Mouse (Mus musculus) neural tube, embryonic 13.5 days (tissue): ENCODE results near the gene Dmxl2. TPM values are rescaled to one million over a fixed set of nuclear protein-coding genes. Genes with fewer than 3 reads are reported as not detected.

Experiments
- ATAC-seq: fragments of 200-750 bp; cut with Nextera tagmentation; 2 replicates; pipeline ENCODE4 v1.8.0; 2017; ENCODE audit warnings: low read depth, mild to moderate bottlenecking, moderate TSS enrichment, moderate library complexity
- H3K27ac ChIP-seq: fragments of 300-500 bp; sonication (generic); replicated peaks from 2 replicates; pipeline ENCODE4 v1.5.1; 2015; ENCODE audit warnings: moderate library complexity, mild to moderate bottlenecking, inconsistent platforms
- H3K27me3 ChIP-seq: fragments of 300-500 bp; sonication (generic); 2 replicates; pipeline ENCODE4 v1.6.1; 2015; ENCODE audit warnings: mild to moderate bottlenecking, inconsistent platforms
- H3K36me3 ChIP-seq: fragments of 300-500 bp; sonication (generic); 2 replicates; pipeline ENCODE4 v1.6.1; 2015; ENCODE audit warnings: mild to moderate bottlenecking, inconsistent platforms
- H3K4me1 ChIP-seq: fragments of 300-500 bp; sonication (generic); replicated peaks from 2 replicates; pipeline ENCODE4 v1.6.1; 2015; ENCODE audit warnings: inconsistent platforms
- H3K4me2 ChIP-seq: fragments of 300-500 bp; sonication (generic); 2 replicates; pipeline ENCODE4 v1.6.1; 2015; ENCODE audit warnings: inconsistent platforms, mild to moderate bottlenecking, moderate library complexity
- H3K4me3 ChIP-seq: fragments of 300-500 bp; sonication (generic); 2 replicates; pipeline ENCODE4 v1.5.1; 2015; ENCODE audit warnings: mild to moderate bottlenecking, inconsistent platforms
- H3K9ac ChIP-seq: fragments of 300-500 bp; sonication (generic); 2 replicates; pipeline ENCODE4 v1.6.1; 2015; ENCODE audit warnings: moderate library complexity, mild to moderate bottlenecking, inconsistent platforms
- H3K9me3 ChIP-seq: fragments of 300-500 bp; sonication (generic); 2 replicates; pipeline ENCODE4 v1.6.1; 2016; ENCODE audit warnings: inconsistent platforms
- WGBS: fragments of 180-500 bp; shearing (Covaris S2); methylation state at CpG from one replicate; pipeline ENCODE4 v1.1.7; 2015; 5-methylcytosine and 5-hydroxymethylcytosine counted together
- polyA plus RNA-seq: library from polyadenylated mRNA; unstranded; fragments of >200 nt; fragmentation: Nextera tagmentation; extraction: Ambion mirVana; gene quantifications from 2 replicates; pipeline ENCODE4 v1.2.1, GENCODE M21; 2015

Dmxl2 gene
- polyA plus RNA-seq, 1 experiment from 2014 or later: 43.7 TPM

DNA sequence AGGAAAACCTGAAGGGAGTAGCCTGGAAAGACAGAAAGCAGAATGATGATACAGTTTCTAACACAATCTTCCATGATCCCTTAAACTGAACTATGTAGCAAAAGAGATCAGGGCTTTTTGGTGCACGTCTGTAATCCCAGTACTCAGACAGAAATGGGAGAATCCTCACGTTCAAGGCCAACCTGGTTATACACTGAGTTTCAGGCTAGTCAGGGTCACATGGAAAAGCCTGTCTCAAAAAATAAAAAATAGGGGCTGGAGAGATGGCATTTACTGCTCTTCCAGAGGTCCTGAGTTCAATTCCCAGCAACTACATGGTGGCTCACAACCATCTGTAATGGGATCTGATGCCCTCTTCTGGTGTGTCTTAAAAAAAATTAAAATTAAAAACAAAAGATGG lies 11.0 kb downstream of the Dmxl2 start:
- Histone ChIP-seq H3K4me1 (no peaks in the 10 kb centered on the region), H3K27me3 (no peaks in the 10 kb centered on the region), H3K4me3 (no peak overlapping the region), H3K4me2 (no peak overlapping the region), H3K27ac (no peak overlapping the region), H3K36me3 (no peaks in the 10 kb centered on the region), H3K9ac (no peak overlapping the region), H3K9me3 (no peaks in the 10 kb centered on the region)
- no peak for ATAC-seq
- WGBS: 88% methylated on average over 2 of the region's 2 CpGs

DNA sequence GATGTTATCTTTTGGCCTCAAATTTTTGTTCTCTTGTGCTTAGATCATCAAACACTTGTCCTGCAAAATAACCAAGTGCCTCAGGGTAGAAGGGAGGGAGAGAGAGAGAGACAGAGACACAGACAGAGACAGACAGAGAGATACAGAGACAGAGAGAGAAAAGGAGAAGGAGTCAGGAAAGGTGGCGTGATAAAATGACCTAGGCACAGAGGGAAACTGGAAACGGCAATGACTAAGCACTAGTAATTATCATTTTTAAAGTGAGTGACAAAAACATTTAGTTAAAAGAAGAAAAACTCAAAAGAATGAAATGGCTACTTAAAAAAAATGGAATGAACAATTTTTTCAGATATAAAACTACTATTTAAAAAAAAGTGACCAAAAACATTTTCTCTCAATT lies 11.8 kb downstream of the Dmxl2 start:
- no peak overlapping the region for H3K9ac ChIP-seq
- H3K36me3 ChIP-seq: no peaks in the 10 kb centered on the region
- no peaks in the 10 kb centered on the region for H3K4me1 ChIP-seq
- 81% methylated on average over 2 of the region's 2 CpGs for WGBS
- H3K27me3 ChIP-seq: no peaks in the 10 kb centered on the region
- no peak overlapping the region for H3K27ac ChIP-seq
- ATAC-seq: no peak
- no peak overlapping the region for H3K4me2 ChIP-seq
- no peak overlapping the region for H3K4me3 ChIP-seq
- no peaks in the 10 kb centered on the region for H3K9me3 ChIP-seq

DNA sequence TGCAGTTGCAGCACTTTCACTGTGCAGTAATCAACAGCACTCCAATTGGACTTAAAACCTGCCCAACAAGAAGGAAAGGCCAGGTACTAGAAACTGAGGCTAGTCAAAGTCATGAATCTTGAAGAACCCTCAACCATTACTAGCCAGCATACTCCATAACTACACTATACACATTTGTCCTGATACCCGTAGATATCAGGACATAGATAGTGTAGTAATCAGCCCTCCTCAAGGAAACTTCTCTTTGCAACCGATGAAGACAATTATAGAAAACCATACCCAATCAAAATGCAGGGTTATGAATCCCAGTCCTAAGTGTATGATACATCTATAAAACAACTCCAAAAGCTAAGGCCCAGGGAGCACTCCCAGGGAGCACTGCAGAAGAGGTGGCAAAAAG lies 16.5 kb downstream of the Dmxl2 start:
- H3K4me2 ChIP-seq: no peak overlapping the region
- H3K9me3 ChIP-seq: no peaks in the 10 kb centered on the region
- H3K4me3 ChIP-seq: no peak overlapping the region
- no peaks in the 10 kb centered on the region; the same call in 1 of the 2 replicates for H3K4me1 ChIP-seq
- ATAC-seq: no peak
- WGBS: 94% methylated on average over 2 of the region's 2 CpGs
- no peaks in the 10 kb centered on the region for H3K36me3 ChIP-seq
- H3K9ac ChIP-seq: no peak overlapping the region
- no peak overlapping the region for H3K27ac ChIP-seq
- no peaks in the 10 kb centered on the region for H3K27me3 ChIP-seq

DNA sequence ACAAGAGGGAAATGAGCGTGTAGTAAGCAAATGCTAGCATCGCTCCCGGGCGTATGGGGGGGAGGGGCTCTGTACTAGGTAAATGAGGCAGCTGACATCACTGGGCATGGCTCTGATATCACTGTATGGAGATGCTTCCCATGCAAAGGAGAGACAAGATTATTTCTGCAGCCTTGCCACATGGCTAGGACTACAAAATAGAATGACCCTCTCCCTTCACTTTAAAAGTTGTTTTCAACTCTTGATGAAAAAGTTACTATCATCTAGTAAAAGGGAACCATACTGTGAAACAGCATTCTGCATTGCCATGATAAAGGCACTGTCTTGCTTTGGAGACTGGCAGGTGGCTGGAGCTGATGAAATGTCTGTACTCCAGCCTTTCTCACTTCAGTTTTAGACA lies 18.2 kb downstream of the Dmxl2 start:
- H3K9me3 ChIP-seq: no peaks in the 10 kb centered on the region
- H3K27ac ChIP-seq: no peak overlapping the region
- H3K4me2 ChIP-seq: no peak overlapping the region
- no peak overlapping the region for H3K4me3 ChIP-seq
- H3K27me3 ChIP-seq: no peaks in the 10 kb centered on the region
- WGBS: 63% methylated on average over 4 of the region's 4 CpGs
- H3K4me1 ChIP-seq: peaks cover 1% of the 10 kb centered on the region; the same call in 1 of the 2 replicates
- no peak overlapping the region for H3K9ac ChIP-seq
- no peak for ATAC-seq
- no peaks in the 10 kb centered on the region for H3K36me3 ChIP-seq

DNA sequence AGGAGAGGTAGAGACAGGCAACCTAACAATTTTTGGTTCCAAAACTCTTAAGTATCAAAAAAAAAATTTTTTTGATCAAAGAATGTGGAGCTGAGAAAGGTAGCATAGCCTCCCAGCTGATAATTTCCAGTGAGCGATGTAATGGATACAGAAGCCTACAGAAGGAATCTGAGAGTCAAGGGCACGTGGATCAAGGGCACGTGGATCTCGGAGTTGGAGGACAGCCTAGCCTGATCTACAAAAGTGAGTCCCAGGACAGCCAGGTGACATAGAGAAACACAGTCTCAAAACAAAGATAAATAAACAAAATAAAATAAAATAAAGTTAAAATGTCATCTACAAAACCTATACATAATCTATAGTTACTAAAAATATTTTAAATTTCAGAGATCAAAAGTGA lies 18.7 kb downstream of the Dmxl2 start:
- Histone ChIP-seq H3K4me2 (no peak overlapping the region), H3K36me3 (no peaks in the 10 kb centered on the region), H3K4me1 (peaks cover 3% of the 10 kb centered on the region; the same call in 1 of the 2 replicates), H3K27ac (no peak overlapping the region), H3K9ac (no peak overlapping the region), H3K4me3 (no peak overlapping the region), H3K27me3 (no peaks in the 10 kb centered on the region), H3K9me3 (no peaks in the 10 kb centered on the region)
- WGBS: 90% methylated on average over 4 of the region's 4 CpGs
- ATAC-seq: no peak

- Histone ChIP-seq H3K27ac (no peak overlapping the region), H3K4me1 (peaks cover 7% of the 10 kb centered on the region; the same call in 1 of the 2 replicates), H3K27me3 (no peaks in the 10 kb centered on the region), H3K9ac (no peak overlapping the region), H3K9me3 (no peaks in the 10 kb centered on the region), H3K36me3 (no peaks in the 10 kb centered on the region), H3K4me3 (no peak overlapping the region), H3K4me2 (no peak overlapping the region)
- 96% methylated on average over 1 of the region's 1 CpGs for WGBS
- no peak for ATAC-seq
Measured at GRCm38 (mm10) chr9:54479054-54479453, 22.4 kb downstream of the Dmxl2 start.

GRCm38 (mm10) chr9:54478117-54478516 lies 23.3 kb downstream of the Dmxl2 start:
- H3K9ac ChIP-seq: no peak overlapping the region
- H3K4me3 ChIP-seq: no peak overlapping the region
- H3K27me3 ChIP-seq: no peaks in the 10 kb centered on the region
- no peak overlapping the region for H3K27ac ChIP-seq
- H3K9me3 ChIP-seq: no peaks in the 10 kb centered on the region
- no peak overlapping the region for H3K4me2 ChIP-seq
- H3K36me3 ChIP-seq: no peaks in the 10 kb centered on the region
- peaks cover 9% of the 10 kb centered on the region; the same call in 1 of the 2 replicates for H3K4me1 ChIP-seq
- 71% methylated on average over 3 of the region's 3 CpGs for WGBS
- ATAC-seq: no peak

DNA sequence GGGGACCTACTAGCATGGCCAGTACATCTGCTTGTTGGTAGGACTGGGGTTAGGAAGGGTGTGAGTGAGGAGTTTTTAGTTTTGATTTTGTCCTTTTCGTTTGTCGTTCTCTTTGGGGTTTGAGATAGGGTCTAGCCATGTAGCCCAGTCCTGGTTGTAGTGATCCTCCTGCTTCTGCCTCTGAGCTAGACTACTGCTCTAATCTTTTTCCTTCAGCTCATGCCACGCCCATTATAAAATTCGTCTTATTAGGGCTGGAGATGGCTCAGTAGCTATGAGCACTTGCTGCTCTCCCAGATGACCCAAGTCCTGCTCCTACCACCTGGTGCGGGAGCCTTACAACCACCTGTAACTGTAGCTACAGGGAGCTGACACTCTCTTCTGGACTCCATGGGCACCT lies 26.9 kb downstream of the Dmxl2 start:
- H3K27me3 ChIP-seq: no peaks in the 10 kb centered on the region
- H3K4me3 ChIP-seq: no peak overlapping the region
- 91% methylated on average over 5 of the region's 5 CpGs for WGBS
- 0 out of 2 replicates have a peak, but pooled peaks cover 9% of the 10 kb centered on the region for H3K4me1 ChIP-seq
- no peaks in the 10 kb centered on the region for H3K9me3 ChIP-seq
- ATAC-seq: no peak
- no peak overlapping the region for H3K4me2 ChIP-seq
- H3K36me3 ChIP-seq: peaks cover 19% of the 10 kb centered on the region
- no peak overlapping the region for H3K9ac ChIP-seq
- no peak overlapping the region for H3K27ac ChIP-seq

- 0 out of 2 replicates have a peak, but pooled peaks cover 9% of the 10 kb centered on the region for H3K4me1 ChIP-seq
- no peak overlapping the region for H3K4me3 ChIP-seq
- no peak overlapping the region for H3K4me2 ChIP-seq
- H3K27me3 ChIP-seq: no peaks in the 10 kb centered on the region
- peaks cover 21% of the 10 kb centered on the region for H3K36me3 ChIP-seq
- no peaks in the 10 kb centered on the region for H3K9me3 ChIP-seq
- no peak overlapping the region for H3K9ac ChIP-seq
- WGBS: 29% methylated on average over 4 of the region's 4 CpGs
- H3K27ac ChIP-seq: no peak overlapping the region
- no peak for ATAC-seq
Measured at GRCm38 (mm10) chr9:54474031-54474430, 27.4 kb downstream of the Dmxl2 start.

DNA sequence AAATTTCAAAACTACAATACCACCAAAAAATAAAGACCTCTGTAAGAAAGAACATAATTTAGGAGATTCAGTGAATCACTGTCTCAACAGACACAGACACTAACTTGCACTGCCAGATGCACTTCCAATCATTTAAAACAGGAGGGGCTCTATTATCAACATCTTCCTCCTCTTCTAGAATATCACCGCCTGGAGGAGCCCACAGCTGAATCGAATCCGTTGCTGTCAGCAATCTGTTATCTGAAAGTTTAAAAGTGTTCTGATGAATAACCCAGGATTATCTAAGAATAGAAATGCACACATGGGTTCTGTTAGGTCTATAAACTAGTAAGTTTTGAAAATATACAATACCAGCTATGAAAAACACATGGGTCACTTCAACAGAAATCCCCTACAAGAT lies 28.6 kb downstream of the Dmxl2 start:
- Histone ChIP-seq H3K36me3 (peaks cover 21% of the 10 kb centered on the region), H3K27me3 (no peaks in the 10 kb centered on the region), H3K4me3 (no peak overlapping the region), H3K27ac (no peak overlapping the region), H3K9ac (no peak overlapping the region), H3K4me2 (no peak overlapping the region), H3K9me3 (no peaks in the 10 kb centered on the region), H3K4me1 (0 out of 2 replicates have a peak, but pooled peaks cover 6% of the 10 kb centered on the region)
- ATAC-seq: no peak
- WGBS: 58% methylated on average over 3 of the region's 3 CpGs

DNA sequence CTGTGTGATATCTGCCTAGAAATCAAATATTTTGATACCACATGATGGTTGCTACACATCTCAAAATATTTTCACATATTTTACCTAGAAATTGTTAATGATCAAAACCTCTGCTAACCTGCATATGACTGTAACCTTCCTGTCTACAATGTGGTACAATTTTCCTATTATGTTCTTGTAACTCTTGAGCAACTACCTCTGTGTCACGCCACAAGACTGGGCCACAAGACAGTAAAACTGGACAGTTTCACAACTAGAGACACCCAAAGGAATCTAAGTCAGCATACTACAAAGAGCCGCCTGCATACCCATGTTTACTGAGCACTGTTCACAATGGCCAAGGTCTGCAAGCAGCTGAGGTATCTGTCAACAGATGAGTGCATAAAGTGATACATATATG lies 32.1 kb downstream of the Dmxl2 start:
- peaks cover 32% of the 10 kb centered on the region for H3K36me3 ChIP-seq
- H3K4me1 ChIP-seq: 0 out of 2 replicates have a peak, but pooled peaks cover 4% of the 10 kb centered on the region
- H3K9me3 ChIP-seq: no peaks in the 10 kb centered on the region
- WGBS: 90% methylated on average over 2 of the region's 2 CpGs
- no peak overlapping the region for H3K4me3 ChIP-seq
- H3K4me2 ChIP-seq: no peak overlapping the region
- H3K27ac ChIP-seq: no peak overlapping the region
- no peak overlapping the region for H3K9ac ChIP-seq
- no peak for ATAC-seq
- H3K27me3 ChIP-seq: no peaks in the 10 kb centered on the region

DNA sequence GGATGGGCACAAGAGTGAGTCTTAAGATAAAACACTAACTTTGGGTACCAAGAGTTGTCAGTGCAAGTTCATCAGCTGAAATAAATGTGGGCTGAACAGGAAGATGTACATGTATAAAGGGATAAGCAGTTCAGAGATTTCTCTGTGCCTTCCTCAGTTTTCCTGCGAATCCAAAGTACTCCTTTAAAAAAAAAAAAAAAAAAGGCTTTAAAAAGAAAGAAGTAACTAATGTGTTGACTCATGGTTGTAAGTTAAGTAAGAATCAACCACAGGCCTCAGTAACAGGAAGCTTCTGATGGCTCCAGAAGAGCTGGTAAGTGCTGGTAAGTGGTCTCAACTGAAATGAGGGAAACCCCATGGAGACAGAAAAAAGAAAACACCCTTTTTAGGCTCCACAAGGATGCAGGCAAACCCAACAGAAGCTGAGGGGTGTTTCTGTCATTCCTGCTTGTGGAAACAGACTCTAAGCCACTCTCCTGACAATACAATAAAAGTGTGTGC lies 33.9 kb downstream of the Dmxl2 start:
- Histone ChIP-seq H3K9me3 (no peaks in the 10 kb centered on the region), H3K27ac (no peak overlapping the region), H3K36me3 (peaks cover 32% of the 10 kb centered on the region), H3K4me2 (no peak overlapping the region), H3K4me1 (no peaks in the 10 kb centered on the region; the same call in 1 of the 2 replicates), H3K27me3 (no peaks in the 10 kb centered on the region), H3K4me3 (no peak overlapping the region), H3K9ac (no peak overlapping the region)
- ATAC-seq: no peak
- 84% methylated on average over 1 of the region's 1 CpGs for WGBS

GRCm38 (mm10) chr9:54463483-54464054 lies 37.9 kb downstream of the Dmxl2 start:
- no peaks in the 10 kb centered on the region; the same call in 1 of the 2 replicates for H3K4me1 ChIP-seq
- no peaks in the 10 kb centered on the region for H3K9me3 ChIP-seq
- no peak overlapping the region for H3K27ac ChIP-seq
- H3K27me3 ChIP-seq: no peaks in the 10 kb centered on the region
- no peak for ATAC-seq
- no peak overlapping the region for H3K4me2 ChIP-seq
- H3K9ac ChIP-seq: no peak overlapping the region
- H3K36me3 ChIP-seq: 0 out of 2 replicates have a peak, but pooled peaks cover 17% of the 10 kb centered on the region
- 54% methylated on average over 4 of the region's 4 CpGs for WGBS
- H3K4me3 ChIP-seq: no peak overlapping the region
